Mouse (Mus musculus): ENCODE results near the gene Tepp.
A peak's percentile ranks its signal among the peaks of the same experiment; 100 is the strongest.

DNA sequence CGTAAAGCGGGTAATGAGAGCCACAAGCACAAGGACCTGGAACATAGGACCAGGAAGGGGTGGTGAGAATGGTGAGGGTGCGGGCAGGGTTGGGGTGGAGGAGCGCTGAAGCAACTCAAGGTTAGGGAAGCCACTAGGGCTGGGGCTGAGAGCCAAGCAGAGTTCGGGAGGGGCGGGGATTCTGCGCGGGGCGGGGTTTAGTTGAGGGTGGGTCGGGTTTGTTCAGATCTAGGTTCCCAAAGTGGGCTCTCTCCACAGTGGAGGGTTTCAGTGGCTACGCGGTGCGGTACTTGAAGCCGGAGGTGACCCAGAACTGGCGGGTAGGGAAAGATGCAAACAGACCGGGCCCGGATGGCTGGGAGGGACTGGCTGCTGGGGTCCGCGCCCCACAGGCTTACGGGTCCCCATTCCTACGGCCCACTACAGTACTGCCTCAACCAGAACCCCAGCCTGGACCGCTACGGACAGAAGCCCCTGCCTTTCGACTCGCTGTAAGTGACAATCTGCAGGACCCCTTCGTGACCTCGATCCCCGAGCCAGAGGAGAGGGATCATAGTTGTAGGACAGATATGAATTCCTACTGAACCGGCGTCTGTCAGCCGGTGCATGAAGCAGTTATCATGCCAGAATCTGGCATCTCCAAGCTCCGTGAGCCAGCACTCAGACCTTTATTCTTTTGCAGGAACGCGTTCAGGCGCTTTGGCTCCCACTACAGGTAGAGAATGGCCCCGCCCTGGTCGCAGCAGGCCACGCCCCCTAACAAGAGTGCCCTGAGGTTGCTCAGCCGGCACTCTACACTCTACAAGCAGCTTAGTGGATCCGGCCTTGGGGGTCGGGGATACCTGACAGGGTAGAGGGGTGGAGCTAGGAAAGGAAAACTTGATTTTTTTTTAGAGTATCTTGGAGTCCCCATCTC is 10.1 kb downstream of the Tepp start:
- no peak for TF ChIP-seq CTCF (IDR thresholded peaks at IDR 0.05; ENCODE audit: insufficient read depth, low read length)
- TF ChIP-seq POLR2A (IDR thresholded peaks at IDR 0.05; ENCODE audit: borderline replicate concordance, extremely low read depth, low read depth, low read length) = peak; percentile 19; the same call in 1 of the 2 replicates

Measured in lung, adult 2 months (tissue).